Mouse (Mus musculus): ENCODE data around the gene Rtp1.
A peak's percentile ranks its signal among the peaks of the same experiment; 100 is the strongest.

Gene Rtp1

DNA sequence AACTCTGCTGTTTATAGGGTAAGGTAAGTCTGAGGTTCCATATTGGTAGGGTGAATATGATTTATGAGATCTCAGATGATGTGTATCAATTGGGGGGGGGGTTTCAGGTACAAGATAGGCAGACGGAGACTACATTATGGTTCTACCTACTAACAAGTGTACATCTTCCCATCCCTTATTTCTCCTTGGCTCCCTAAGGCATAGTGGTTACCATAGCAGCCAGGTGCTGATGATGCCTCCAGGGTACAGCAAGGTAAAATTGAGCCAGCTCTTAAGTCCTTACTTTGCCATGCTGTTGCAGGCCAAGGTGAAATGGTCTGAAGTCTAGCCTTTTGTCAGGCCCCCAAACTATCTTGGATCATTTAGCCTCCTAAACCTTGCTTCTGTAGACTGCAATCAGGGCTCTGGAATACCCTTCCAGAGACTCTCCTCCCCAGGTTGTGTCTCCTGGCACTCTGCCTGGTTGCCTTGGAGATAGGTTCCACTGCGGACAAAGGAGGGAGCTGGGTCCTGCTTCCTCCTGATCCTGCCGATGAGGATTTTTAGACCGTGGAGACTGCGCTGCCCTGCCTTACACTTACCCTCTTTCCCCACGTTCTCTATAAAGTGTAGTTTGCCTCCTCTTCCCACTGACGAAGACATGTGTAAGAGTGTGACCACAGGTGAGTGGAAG is at the start of gene Rtp1:
Gene Rtp1, plus strand, starts transcription at position 487 of the 673 bp plus-strand sequence.
- no peak for DNase-seq (ENCODE audit: low spot score)

- no peak for DNase-seq (ENCODE audit: low spot score)
Measured at GRCm38 (mm10) chr16:23379536-23380230, 49.2 kb upstream of the Rtp1 start.

DNA sequence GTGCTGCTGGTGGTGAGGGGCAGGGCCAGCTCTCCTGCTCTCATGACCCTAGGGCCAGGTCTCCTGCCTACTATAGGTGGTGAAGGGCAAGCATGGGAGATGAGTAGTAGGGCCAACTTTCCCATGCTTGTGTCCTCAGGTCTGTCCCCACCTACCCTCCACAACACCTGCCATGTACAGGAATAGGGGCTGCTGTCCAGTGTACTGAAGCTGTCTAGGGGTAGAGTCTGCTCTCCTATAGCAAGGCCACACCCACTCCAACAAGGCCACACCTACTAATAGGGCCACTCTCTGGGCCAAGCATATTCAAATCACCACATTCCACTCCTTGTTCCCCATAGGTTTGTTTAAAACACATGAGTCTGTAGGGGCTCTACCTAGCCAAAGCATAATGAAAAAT is 44.6 kb upstream of the Rtp1 start:
- DNase-seq (ENCODE audit: low spot score) = no peak

DNA sequence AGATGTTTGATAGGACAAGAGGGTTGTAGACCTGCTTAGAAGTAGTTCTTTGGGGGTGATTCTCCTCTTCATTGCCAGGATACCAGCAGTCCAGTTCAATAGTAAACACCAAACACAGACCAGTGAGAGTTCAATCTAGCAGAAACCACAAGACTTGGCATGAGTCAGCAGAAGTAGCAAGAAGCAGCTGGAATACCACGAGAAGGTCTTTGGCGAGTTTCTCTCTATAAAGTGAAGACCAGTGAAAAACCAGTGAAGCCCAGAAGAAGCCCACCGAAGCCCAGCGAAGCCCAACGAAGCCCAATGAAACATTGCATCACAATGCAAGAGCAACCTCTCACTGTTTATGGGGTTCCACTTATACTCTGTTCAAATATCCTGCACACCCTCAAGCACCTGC is 31.0 kb upstream of the Rtp1 start:
- no peak for DNase-seq (ENCODE audit: low spot score)

GRCm38 (mm10) chr16:23401463-23401862 is 27.5 kb upstream of the Rtp1 start:
- DNase-seq (ENCODE audit: low spot score) = no peak

DNA sequence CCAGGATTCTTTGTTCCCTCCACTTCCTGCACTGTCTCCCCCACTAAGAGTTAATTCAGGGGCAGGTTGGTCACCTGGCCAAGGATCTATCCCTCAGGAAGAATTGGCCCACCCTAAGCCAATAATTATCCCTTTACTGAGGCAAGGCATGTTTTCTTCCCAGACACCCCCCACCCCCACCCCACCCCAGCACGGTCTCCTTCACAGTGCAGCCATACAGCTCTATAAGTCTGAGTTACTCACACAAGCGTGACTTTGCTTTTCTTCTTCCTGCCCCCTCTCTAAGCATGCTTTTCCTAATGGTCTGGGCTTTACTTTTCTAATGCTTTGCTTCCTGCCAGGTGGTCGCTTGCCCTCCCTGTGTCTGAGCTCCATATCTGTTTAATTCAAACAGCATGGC is 27.0 kb upstream of the Rtp1 start:
- no peak for DNase-seq (ENCODE audit: low spot score)

DNA sequence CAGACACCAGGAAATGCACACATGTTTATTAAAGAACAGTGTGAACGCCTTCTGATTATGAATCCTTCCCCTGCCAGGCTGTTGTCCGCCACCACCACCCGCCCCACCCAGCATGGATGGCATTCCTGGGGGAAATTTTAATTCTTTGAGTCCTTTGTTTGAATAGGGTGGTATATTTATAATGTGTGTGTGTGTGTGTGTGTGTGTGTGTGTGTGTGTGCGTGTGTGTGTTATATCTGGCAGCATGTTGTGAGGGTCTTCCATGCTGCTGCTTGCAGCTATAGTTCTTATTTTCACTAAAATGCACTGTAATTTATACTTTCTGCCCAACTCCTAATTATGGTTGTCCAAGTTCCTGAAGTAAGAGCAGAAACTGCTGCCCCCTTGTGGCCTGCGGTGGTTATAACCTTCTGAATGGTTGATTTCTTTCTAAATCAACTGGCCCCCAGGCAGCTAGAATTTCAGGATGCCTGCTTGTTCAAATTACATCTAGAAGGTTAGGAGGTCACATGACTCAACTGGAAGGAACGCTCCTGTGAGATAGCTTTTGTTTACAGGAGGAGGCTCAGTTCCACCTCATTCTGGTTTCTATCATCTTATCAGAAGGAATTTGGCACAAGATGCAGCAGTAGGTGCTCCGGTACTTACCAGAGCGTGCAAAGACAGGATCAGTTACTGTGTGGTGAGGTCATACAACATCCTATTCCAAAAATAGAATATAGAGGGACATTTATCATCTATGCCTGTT is 25.8 kb upstream of the Rtp1 start:
- peak; percentile 85 for DNase-seq (ENCODE audit: low spot score)

DNA sequence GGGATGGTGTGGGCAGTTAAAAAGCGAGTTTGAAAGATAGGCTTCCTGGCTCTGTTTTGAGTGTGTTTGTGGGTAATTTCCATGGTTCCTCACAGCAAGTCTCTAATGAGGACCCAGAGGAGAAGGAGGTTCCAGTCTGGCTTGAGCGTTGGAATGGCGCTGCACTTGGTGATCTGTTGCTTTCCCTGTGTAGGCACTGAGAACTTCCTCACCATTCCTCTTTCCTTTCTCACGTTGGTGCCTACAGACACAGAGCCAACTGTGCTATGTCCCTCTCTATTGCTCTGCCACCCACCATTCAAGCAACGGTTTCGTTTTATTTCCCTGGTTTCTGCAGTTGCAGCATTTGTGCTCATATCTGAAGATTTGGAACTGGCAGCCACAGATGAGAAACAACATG is 16.0 kb upstream of the Rtp1 start:
- no peak for DNase-seq (ENCODE audit: low spot score)

- peak; percentile 67 for DNase-seq (ENCODE audit: low spot score)
Measured at GRCm38 (mm10) chr16:23416261-23416656, 12.7 kb upstream of the Rtp1 start.

GRCm38 (mm10) chr16:23416657-23417293 is 12.2 kb upstream of the Rtp1 start:
- DNase-seq (ENCODE audit: low spot score) = peak; percentile 41

DNA sequence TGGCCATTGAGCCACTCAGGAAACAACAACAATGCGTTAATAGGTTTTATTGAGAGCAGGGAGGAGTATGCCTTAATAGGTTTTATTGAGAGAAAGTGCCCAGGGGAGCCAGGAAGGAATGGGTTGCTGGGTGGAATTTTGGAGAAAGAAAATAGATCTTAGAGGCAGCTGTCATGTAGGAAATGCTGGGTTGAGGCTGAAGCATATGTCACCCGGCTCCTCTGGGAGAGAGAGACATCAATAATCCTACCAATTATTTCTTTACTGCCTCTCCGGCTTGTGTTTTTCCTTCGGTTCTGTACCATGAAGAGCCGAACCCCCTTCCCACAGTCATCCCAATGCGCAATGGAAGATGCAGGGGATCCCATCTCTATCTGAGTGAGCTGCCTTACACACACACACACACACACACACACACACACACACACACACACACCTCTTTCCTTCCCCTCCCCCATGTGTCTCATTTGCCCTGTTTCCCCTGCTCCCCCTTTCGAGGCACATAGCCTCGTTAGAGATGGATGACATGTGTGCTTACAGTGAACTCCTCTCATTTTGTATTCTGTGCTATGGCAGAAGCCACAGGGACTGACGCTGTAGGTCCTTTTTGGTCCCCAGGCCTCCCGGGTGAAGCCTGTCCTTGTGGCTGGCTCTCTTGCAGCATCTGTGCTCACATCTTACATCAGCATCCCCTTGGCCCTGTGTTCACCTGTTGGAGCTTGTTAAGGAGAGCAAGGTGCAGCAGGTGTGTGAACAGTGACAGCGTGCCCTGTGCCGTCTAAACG is 11.3 kb upstream of the Rtp1 start:
- DNase-seq (ENCODE audit: low spot score) = no peak

DNA sequence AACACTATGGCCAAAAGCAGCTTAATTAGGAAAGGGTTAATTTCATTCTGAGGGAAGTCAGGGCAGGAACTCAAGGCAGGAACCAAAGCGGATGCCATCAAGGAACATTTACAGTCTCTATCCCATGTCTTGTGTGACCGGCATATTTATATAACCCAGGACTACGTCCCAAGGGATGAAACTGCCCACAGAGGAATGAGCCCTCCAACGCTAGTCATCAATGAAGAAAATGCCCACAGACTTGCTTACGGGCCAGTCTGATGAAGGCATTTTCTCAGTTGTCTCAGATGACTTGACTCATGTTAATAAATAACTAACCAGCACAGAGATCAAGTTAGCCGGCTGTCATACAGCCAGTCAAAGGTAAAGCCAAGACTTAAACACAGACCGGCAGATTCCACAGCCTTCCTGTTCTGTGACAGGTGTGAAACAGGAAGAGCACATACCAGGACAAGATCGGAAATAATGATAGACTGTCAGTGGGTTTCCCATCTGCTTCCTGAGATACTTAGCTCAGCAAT is 9.3 kb upstream of the Rtp1 start:
- DNase-seq (ENCODE audit: low spot score) = no peak

DNA sequence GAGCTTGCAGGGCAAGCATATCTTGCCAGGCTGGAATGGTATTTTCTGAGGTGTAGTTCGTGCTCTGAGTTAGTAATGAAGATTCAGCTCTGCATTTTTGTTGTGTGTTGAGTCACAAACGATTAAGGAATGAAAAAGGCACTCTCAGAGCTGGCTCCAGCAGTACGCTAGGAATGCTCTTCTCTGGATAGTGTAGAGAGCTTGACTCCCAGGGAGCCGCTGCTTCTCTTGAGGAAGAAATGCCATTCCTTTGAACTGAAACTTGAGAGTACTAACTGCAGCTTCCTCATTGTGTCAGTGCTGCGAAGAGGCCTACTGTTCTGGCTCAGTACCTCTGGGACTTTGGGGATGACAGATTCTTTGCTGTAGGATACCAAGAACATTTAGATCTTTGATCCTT is 5.1 kb upstream of the Rtp1 start:
- no peak for DNase-seq (ENCODE audit: low spot score)

DNA sequence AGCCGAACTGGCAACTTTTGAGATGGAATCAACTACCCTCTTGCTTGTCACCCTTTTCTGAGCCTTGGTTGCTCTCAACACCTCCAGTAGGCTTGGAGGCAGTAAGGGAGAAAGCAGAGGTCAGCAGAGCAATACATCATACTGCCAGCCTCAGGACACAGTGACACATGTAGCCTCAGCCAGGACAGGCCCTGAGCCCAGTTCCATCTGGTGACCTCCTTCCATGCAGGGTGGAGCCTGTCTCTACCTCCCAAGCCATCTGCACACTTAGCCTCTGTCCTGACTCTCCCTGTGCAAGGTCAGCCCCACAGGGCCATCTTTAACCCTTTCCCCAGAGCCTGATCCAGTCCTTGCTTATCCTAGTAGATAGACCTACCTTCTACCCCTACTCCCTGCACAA is 1.2 kb upstream of the Rtp1 start:
- DNase-seq (ENCODE audit: low spot score) = no peak

DNA sequence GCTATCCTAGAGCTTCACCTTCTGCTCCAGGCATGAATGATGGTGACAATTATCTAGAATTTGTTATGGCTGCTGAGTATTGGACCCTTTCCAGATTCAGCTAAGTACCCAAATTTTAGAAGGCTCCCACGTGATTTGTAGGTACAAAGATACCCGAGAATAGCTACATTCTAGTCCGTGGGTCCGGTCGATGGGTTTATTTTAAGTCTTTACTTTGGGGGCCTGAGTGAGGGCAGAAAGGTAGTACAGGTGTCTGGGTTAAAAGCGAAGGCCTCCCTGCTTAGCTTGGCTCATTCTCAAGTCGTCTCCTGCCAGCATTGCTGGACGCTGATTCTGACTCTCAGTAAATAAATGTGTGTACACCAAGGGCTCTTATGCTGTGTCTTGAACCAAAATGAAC is 1.1 kb downstream of the Rtp1 start:
- no peak for DNase-seq (ENCODE audit: low spot score)

DNA sequence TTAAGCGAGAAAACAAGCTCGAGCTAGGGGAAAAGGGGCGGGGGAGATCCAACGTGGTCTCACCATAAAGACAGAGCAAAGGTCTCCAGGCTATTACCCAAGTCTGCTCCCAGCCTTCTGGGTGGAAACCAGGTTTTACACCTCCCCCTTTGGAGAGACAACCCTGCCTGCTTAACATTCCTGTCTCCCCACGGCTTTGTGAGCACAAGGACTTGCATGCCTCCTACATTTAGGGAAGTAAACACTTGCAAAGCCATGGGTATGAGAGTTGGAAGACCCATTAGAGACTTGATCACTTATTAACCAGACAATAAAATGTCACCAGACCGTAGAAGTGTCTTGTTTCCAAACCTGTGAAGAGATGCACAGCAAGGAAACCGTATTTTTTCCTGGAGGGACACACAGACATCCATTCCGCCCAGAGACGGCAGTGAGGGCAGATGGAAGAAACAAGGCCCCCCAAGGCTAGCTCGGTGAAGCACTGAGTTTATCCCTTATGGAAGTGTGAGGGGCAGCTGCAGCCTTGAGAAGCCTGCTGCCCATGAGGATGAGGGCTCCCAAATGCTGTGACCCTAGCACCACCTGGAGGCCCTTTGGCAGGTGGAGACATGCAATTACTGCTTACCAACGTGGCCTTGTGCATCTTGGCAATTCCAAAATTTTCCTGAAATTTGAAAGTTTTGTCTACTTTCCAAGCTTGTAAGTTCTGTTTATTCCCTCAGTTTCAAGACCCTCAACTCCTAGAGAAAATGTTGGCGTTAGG is 8.7 kb downstream of the Rtp1 start:
- peak; percentile 21 for DNase-seq (ENCODE audit: low spot score)

- no peak for DNase-seq (ENCODE audit: low spot score)
Measured at GRCm38 (mm10) chr16:23444231-23444630, 15.3 kb downstream of the Rtp1 start.

GRCm38 (mm10) chr16:23449946-23450345 is 21.0 kb downstream of the Rtp1 start:
- no peak for DNase-seq (ENCODE audit: low spot score)

DNA sequence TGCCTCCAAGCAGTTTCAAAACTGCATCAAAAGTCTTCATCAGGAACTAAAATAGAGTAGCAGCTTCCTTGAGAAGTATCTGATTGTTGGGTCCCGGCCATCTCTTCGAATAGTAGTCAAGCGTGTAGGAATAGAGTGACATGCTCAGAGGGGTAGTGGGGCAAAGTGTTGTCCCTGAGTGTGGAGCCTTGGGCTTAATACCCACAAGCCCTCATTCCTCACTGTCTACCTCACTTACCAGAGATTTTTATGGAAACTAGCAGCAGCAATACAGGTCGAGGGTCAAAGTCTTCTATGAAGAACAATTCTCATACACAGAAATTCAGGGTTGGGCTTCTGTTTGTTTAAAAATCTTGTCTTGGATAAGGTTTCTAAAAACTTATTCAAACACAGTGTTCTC is 21.9 kb downstream of the Rtp1 start:
- DNase-seq (ENCODE audit: low spot score) = no peak

GRCm38 (mm10) chr16:23452476-23452875 is 23.5 kb downstream of the Rtp1 start:
- DNase-seq (ENCODE audit: low spot score) = peak; percentile 79

GRCm38 (mm10) chr16:23454376-23454775 is 25.4 kb downstream of the Rtp1 start:
- DNase-seq (ENCODE audit: low spot score) = no peak
